Mouse (Mus musculus): ENCODE data around the gene Plcb3. TPM values are rescaled to one million over a fixed set of nuclear protein-coding genes. Genes with fewer than 3 reads are reported as not detected.

Plcb3 gene
- polyA plus RNA-seq, 1 experiment from 2014 or later: 25.2 TPM

DNA sequence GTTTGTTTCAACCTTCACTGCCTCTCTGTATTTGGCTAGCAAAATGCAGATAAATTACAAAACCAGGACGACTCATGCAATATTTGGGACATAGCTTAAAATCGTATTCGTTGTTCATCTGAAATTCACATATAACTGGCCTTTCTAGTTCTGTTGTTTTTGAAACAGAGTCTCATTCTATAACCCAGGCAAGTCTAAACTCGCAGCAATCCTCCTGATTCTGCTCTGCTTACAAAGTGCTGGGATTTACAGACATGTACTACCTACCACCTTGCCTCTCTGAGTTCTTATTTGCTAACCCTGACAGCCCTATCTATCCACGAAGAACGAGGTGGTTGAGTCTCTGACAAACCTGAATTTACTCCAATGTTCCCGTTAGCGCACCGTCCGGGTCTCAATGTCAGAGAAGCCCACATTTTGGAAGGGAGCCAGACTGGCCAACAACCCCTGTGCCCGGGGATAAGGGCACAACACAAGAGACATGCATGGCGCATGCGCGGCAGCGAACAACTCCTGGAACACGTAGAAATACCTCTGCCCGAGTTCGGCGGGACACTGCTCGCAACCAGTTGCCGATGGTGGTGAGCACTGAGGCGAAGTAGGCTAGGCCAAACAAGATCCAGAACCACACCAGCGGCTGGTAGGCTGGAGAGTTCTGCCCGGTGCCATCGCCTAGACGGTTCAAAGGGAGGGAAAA lies 49.6 kb downstream of the Plcb3 start:
- H3K27me3 ChIP-seq (ENCODE audit: poor library complexity, severe bottlenecking): peaks cover 97% of the 10 kb centered on the region
- no peaks in the 10 kb centered on the region for H3K36me3 ChIP-seq (replicated peaks)
- H3K9me3 ChIP-seq: 0 out of 2 replicates have a peak, but pooled peaks cover 3% of the 10 kb centered on the region
- H3K4me3 ChIP-seq: peak overlapping the region; percentile 43
- peaks cover 47% of the 10 kb centered on the region for H3K4me1 ChIP-seq
- 10% methylated on average over 26 of the region's 26 CpGs for WGBS
- H3K27ac ChIP-seq: no peak overlapping the region
- no peak for DNase-seq (ENCODE audit: extremely low spot score, low spot score)

DNA sequence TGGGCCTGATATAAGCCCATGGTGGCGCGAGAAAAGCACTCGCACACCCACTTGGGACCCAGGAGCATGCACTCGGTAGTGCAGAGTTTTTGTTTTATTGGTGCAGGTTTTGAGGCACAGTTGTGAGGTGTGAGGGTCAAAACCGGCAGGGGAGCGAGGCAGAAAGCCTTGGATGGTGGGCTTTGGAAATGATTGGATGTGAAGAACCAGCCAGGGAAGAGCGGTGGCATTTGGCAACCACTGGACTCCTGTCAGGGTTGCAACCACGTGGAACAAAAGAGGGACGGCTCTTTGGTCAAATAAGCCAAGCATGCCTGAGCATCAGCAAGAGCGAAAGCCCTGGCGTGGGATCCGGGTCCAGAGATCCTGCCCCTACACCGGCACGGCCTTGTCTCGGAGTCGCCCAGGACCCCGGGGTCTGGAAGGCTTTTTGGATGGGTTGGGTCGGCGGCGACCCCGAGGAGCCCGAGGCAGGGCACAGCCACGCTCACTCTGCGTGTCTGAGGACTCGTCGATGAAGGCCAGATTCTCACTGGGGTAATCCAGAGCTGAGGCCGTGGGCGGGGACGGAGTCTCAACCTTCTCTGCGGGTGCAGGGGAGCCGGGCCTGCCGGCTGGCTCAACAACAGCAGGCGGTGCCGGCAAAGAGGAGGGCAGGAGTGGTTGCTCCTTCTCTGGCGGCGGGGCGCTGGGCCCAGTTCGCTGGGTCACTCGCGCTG lies 50.5 kb downstream of the Plcb3 start:
- Histone ChIP-seq H3K36me3 (replicated peaks) (no peaks in the 10 kb centered on the region), H3K9me3 (0 out of 2 replicates have a peak, but pooled peaks cover 3% of the 10 kb centered on the region), H3K4me3 (peak overlapping the region; percentile 27; the same call in 1 of the 2 replicates), H3K4me1 (peaks cover 50% of the 10 kb centered on the region), H3K27me3 (ENCODE audit: poor library complexity, severe bottlenecking) (peaks cover 87% of the 10 kb centered on the region), H3K27ac (no peak overlapping the region)
- 3% methylated on average over 40 of the region's 40 CpGs for WGBS
- DNase-seq (ENCODE audit: extremely low spot score, low spot score): no peak

DNA sequence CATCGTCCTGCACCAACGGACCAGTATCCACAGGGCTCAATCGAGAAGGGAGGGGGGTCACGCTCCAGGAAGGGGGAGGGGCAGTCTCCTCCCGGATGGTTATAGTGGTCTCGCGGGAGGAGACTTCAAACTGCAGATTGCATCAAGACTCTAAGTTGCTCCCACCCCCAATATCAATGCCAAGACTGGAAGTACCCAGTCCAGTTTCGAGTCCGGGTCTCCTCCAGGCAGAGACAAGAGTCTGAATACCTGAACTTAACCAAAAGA lies 51.0 kb downstream of the Plcb3 start, which contains the start of gene Catsperz:
TSS of gene Catsperz (minus strand) at position 74 of the 267 bp plus-strand sequence.
- Histone ChIP-seq H3K4me1 (peaks cover 55% of the 10 kb centered on the region), H3K27ac (no peak within 1 kb of the TSS), H3K4me3 (peak within 1 kb of the TSS; percentile 27), H3K9me3 (0 out of 2 replicates have a peak, but pooled peaks cover 3% of the 10 kb centered on the region), H3K36me3 (replicated peaks) (no peaks in the 10 kb centered on the region; the same call in 1 of the 2 replicates), H3K27me3 (ENCODE audit: poor library complexity, severe bottlenecking) (peaks cover 82% of the 10 kb centered on the region)
- no peak for DNase-seq (ENCODE audit: extremely low spot score, low spot score)
- 7% methylated on average over 9 of the region's 9 CpGs for WGBS

DNA sequence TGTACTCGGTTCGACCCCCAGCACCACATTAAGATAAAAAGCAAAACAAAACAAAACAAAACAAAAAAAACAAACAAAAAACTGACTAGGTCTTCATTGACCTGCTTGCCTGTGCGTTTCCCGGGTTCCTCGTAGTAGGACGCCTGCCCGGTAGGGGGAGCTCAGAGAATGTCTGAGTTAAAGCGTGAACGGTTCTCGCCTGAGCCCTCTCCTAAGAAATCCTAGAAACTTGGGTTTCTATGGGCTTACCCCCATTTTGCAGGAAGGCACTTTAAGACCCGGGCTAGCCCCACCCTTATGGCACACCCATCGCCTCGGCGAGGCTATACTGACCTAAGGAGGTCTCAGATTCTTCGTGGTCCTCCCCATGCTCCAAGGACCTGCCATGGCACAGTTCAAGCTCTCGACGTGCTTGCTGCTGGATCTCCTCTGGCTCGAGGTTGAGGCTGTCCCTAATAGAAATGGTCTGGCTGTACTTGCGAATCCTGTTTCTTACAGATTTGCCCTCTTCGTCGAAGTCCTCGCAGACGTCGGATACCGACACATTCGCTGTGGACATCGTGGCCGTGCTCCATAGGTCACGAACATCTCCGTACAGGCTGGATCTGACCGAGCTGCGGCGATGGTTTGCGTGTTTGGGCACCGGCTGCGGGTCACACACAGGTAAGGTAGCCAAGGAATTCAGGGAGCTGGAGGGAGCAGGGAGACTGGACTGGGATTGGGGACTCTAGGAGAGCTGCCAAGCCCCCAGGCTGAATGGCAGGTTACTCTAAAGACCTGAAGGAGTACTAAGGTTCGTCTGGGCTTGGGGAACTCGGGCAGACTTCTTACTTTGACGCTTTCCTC lies 51.6 kb downstream of the Plcb3 start:
- H3K36me3 ChIP-seq (replicated peaks): no peaks in the 10 kb centered on the region; the same call in 1 of the 2 replicates
- H3K4me1 ChIP-seq: peaks cover 61% of the 10 kb centered on the region
- WGBS: 3% methylated on average over 39 of the region's 39 CpGs
- H3K9me3 ChIP-seq: 0 out of 2 replicates have a peak, but pooled peaks cover 3% of the 10 kb centered on the region
- no peak overlapping the region for H3K27ac ChIP-seq
- peaks cover 77% of the 10 kb centered on the region for H3K27me3 ChIP-seq (ENCODE audit: poor library complexity, severe bottlenecking)
- DNase-seq (ENCODE audit: extremely low spot score, low spot score): peak; percentile 74
- peak overlapping the region; percentile 27 for H3K4me3 ChIP-seq

DNA sequence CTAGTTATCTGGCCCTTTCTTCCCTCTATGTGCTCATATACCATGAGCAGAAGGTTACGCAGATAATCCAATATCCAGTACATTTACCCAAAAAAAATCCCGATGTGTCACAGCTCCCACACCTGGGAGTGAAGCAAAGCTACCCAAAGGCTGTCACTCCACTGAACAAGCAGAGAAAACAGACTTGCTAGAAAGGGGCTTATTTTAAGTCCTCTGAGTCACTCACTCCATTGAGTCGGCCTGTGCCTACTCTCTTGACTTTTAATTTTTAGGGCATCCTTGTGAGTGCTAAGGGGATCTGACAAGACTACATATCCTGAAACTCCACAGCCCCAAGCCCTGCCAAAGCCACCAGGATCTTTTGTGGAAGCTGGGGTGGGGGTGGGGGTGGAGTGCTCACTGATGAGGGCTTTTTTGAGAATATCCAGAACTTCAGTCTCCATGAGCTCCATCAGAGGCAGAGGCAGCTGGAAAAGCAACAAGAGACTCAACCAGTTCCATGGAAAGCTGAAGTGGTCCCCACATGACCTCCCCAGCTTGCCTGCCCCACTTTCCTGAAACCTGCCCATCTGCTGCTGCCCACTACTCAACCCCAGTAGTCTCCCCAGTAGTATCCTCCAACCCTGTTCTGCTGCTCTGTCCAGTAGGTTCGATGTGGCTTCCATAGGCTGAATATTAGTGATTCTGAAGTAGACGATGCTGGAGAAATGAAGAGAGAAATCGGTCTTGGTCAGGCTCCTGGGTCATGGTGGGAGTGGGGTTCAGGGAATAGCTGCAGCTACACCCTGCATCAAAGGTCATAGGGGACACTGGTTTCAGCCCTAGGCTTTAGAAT lies 53.2 kb downstream of the Plcb3 start:
- Histone ChIP-seq H3K4me3 (peak overlapping the region; percentile 81; the same call in 1 of the 2 replicates), H3K4me1 (peaks cover 59% of the 10 kb centered on the region), H3K27ac (no peak overlapping the region), H3K27me3 (ENCODE audit: poor library complexity, severe bottlenecking) (peaks cover 61% of the 10 kb centered on the region), H3K9me3 (0 out of 2 replicates have a peak, but pooled peaks cover 3% of the 10 kb centered on the region), H3K36me3 (replicated peaks) (peaks cover 2% of the 10 kb centered on the region; the same call in 1 of the 2 replicates)
- 59% methylated on average over 6 of the region's 6 CpGs for WGBS
- no peak for DNase-seq (ENCODE audit: extremely low spot score, low spot score)

DNA sequence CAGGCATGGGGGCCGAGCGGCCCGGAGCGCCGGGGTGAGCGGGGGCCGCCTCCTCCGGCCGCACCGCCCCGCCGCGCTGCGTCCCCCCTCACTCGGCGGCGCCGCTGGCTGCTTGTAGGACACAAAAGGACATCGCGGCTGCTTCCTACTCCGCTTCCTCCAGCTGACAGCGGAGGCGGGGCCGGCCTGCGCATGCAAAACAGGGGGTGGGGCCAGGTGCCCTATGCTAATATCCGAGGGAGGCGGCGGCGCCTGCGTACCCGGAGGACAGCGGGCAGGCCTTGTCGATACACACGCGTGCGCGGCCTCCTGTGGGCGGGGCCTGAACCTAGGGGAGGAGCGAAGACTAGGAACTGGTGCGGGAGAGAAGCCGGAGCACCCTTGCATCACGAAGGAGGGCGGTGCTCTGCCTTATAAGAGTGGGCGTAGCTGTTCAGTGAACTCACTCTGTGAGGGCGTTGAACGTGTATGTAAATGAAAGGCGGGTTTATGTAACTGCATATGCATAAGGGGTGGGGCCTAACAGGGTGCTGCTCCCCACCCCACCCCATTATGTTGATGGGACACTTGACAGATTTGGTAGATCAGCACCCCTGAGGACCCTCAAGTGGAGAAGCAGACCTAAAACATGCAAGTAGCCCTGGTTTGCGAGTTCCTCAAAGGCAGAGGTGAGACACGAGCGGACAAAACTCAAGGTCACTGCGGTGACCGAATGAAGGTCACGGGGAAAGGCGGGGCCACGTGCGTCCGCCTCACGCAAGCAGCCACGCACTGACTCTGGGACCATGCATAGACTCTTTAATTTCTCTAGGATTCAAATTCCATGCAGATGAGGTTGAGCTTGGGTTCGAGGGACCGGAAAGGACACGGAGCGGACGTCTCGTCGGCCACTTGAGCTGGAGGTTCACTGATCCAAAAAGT lies 54.4 kb downstream of the Plcb3 start, which contains the start of gene Esrra:
TSS of gene Esrra (minus strand) at position 167 of the 921 bp plus-strand sequence.
- DNase-seq (ENCODE audit: extremely low spot score, low spot score): peak; percentile 100
- 1% methylated on average over 66 of the region's 66 CpGs for WGBS
- H3K4me3 ChIP-seq: peak within 1 kb of the TSS; percentile 81
- 0 out of 2 replicates have a peak, but pooled peaks cover 3% of the 10 kb centered on the region for H3K9me3 ChIP-seq
- H3K4me1 ChIP-seq: peaks cover 49% of the 10 kb centered on the region
- peaks cover 49% of the 10 kb centered on the region for H3K27me3 ChIP-seq (ENCODE audit: poor library complexity, severe bottlenecking)
- H3K27ac ChIP-seq: peak within 1 kb of the TSS; percentile 94
- H3K36me3 ChIP-seq (replicated peaks): peaks cover 3% of the 10 kb centered on the region; the same call in 1 of the 2 replicates

DNA sequence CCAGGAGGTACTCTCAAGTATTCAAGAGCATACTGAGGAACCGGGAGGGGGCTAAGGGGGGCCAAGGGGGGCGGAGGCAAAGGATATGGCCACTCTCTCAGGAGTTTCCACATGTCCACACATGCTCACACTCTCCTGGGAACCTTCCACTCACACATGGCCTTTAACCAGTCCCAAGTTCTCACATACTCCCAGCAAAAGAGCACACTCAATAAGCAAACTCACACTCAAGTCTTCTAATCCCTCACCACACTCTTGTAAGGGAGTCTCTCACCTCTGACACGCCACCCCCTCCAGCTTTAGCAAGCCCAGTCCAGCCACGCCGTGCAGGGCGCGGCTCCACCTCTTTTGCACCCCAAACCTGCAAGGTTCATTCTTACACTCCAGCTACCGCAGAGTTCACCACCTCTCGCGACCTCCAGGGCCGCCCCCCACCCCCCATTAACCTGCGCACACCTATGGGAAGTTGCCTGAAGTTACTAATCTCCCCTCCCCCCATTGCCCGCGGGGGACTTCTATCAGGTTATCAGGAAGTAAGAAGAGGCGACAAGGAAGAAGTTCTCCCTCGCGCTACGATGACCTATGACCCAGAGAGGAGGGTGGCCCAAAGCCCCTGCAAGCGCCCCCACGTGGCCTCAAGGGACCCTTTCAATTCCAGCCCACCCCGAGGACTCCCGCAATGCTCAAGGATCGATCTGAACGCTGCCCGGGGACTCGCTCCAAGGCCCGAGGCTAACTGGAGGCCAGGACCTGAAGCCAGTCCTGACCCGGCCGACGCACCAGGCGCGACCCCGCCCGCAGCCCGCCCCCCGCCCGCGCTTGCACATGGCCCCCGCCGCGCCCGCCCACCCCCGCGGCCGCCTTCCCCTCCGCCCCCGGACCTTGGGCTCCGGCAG lies 55.3 kb downstream of the Plcb3 start:
- Histone ChIP-seq H3K9me3 (0 out of 2 replicates have a peak, but pooled peaks cover under 1% of the 10 kb centered on the region), H3K4me1 (peaks cover 43% of the 10 kb centered on the region), H3K27ac (peak overlapping the region; percentile 94), H3K36me3 (replicated peaks) (peaks cover 3% of the 10 kb centered on the region; the same call in 1 of the 2 replicates), H3K4me3 (peak overlapping the region; percentile 81), H3K27me3 (ENCODE audit: poor library complexity, severe bottlenecking) (peaks cover 40% of the 10 kb centered on the region)
- 2% methylated on average over 46 of the region's 48 CpGs for WGBS
- peak; percentile 56 for DNase-seq (ENCODE audit: extremely low spot score, low spot score)

DNA sequence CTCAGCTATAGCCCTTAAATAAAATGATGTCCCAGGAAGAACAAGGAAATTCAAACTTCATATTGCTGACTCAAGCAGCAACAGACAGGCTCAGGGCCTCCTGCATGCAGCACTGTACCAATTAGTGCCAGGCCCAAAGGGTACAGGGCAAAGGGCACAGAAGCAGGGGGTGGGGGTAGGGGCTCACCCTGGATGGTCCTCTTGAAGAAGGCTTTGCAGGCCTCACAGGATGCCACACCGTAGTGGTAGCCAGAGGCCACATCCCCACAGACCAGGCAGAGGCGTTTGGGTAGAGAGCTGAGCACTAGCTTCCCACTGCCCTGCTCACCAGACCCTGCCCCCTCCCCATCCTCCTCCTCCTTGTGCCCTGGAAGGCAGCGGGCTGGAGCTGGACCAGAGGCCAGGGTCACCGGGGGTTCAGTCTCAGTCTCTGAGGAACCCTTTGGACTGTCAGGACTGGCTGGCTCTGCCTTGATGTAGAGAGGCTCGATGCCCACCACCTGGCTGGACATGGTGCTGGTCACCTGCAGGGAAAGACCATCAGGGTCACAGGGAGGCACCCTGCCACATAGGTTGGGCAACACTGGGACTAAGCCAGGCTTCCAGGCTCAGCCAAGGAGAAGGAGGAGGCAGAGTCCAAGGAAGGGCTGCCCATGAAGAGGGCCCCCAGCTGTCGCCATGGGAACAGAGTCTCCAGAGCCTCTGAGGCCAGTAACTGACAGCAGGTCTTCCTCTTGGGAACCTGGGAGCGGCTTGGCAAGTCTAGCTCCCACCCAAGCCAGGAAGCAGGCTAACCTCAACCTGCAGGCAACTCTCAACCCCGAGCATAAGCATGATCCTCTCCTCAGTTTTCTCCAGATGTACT lies 56.2 kb downstream of the Plcb3 start:
- Histone ChIP-seq H3K27me3 (ENCODE audit: poor library complexity, severe bottlenecking) (peaks cover 31% of the 10 kb centered on the region), H3K4me3 (peak overlapping the region; percentile 81), H3K4me1 (peaks cover 34% of the 10 kb centered on the region), H3K27ac (peak overlapping the region; percentile 94), H3K9me3 (no peaks in the 10 kb centered on the region), H3K36me3 (replicated peaks) (peaks cover 3% of the 10 kb centered on the region; the same call in 1 of the 2 replicates)
- WGBS: 46% methylated on average over 8 of the region's 8 CpGs
- peak; percentile 46 for DNase-seq (ENCODE audit: extremely low spot score, low spot score)

DNA sequence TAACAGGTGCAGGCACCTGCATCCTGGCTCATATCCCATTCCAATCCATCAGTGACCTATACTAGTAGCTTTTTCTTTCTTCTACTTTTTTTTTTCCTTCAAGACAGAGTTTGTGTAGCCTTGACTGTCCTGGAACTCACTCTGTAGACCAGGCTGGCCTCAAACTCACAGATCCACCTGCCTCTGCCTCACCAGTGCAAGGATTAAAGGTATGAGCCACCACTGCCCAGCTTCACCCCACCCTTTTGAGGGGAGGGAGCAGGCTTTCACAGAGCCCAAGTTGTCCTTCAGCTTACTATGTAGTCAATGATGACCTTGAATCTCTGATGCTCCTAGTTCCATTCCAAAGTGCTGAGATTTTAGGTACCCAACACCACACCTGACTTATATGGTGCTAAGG lies 56.8 kb downstream of the Plcb3 start:
- H3K9me3 ChIP-seq: no peaks in the 10 kb centered on the region
- peaks cover 3% of the 10 kb centered on the region; the same call in 1 of the 2 replicates for H3K36me3 ChIP-seq (replicated peaks)
- H3K4me3 ChIP-seq: no peak overlapping the region
- no peak for DNase-seq (ENCODE audit: extremely low spot score, low spot score)
- peaks cover 27% of the 10 kb centered on the region for H3K4me1 ChIP-seq
- H3K27me3 ChIP-seq (ENCODE audit: poor library complexity, severe bottlenecking): peaks cover 24% of the 10 kb centered on the region
- H3K27ac ChIP-seq: no peak overlapping the region

DNA sequence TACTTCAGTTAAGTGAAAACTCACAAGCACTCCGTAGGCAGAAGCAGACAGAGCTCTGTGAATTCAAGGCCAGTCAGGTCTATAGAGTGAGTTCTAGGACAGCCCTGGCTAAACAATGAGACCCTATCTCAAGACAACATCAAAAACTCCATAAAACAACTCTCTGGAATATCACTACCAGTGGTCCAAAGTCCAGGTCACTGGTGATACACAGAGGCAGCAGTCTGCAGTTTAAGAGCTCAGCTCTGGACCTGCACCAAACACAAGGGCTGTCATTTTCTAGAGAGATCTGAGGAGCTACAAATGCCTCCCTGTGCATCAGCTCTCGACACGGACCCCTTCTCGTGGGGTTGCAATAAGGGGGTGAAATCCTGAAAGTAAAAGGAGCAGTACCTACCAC lies 57.9 kb downstream of the Plcb3 start:
- Histone ChIP-seq H3K27me3 (ENCODE audit: poor library complexity, severe bottlenecking) (peaks cover 13% of the 10 kb centered on the region), H3K9me3 (no peaks in the 10 kb centered on the region), H3K4me3 (no peak overlapping the region), H3K36me3 (replicated peaks) (peaks cover 14% of the 10 kb centered on the region), H3K4me1 (peaks cover 27% of the 10 kb centered on the region), H3K27ac (no peak overlapping the region)
- no peak for DNase-seq (ENCODE audit: extremely low spot score, low spot score)
- 90% methylated on average over 4 of the region's 4 CpGs for WGBS

All from forebrain, embryonic 10.5 days (tissue).